Mouse (Mus musculus) liver, embryonic 12.5 days (tissue): Measurements from ENCODE around the gene Dusp28. TPM values are rescaled to one million over a fixed set of nuclear protein-coding genes. Genes with fewer than 3 reads are reported as not detected.
A peak's percentile ranks its signal among the peaks of the same experiment; 100 is the strongest.

Experiments used
- ATAC-seq: fragments of 200-750 bp; cut with Nextera tagmentation; 2 replicates; pipeline ENCODE4 v1.8.0; 2017; ENCODE audit warnings: moderate number of reproducible peaks, mild to moderate bottlenecking, moderate library complexity
- H3K27ac ChIP-seq: fragments of 300-500 bp; sonication (generic); 2 replicates; pipeline ENCODE4 v1.5.1; 2016; ENCODE audit warnings: mild to moderate bottlenecking
- H3K27me3 ChIP-seq: fragments of 300-500 bp; sonication (generic); replicated peaks from 2 replicates; pipeline ENCODE4 v1.6.1; 2016; ENCODE audit warnings: mild to moderate bottlenecking, moderate library complexity
- H3K36me3 ChIP-seq: fragments of 300-500 bp; sonication (generic); 2 replicates; pipeline ENCODE4 v1.6.1; 2016; ENCODE audit warnings: mild to moderate bottlenecking, moderate library complexity
- H3K4me1 ChIP-seq: fragments of 300-500 bp; sonication (generic); 2 replicates; pipeline ENCODE4 v1.6.1; 2016
- H3K4me2 ChIP-seq: fragments of 300-500 bp; sonication (generic); 2 replicates; pipeline ENCODE4 v1.6.1; 2016; ENCODE audit warnings: mild to moderate bottlenecking, moderate library complexity
- H3K4me3 ChIP-seq: fragments of 300-500 bp; sonication (generic); 2 replicates; pipeline ENCODE4 v1.5.1; 2016; ENCODE audit warnings: mild to moderate bottlenecking, moderate library complexity
- H3K9ac ChIP-seq: fragments of 300-500 bp; sonication (generic); 2 replicates; pipeline ENCODE4 v1.6.1; 2016; ENCODE audit warnings: mild to moderate bottlenecking, moderate library complexity
- H3K9me3 ChIP-seq: fragments of 300-500 bp; sonication (generic); replicated peaks from 2 replicates; pipeline ENCODE4 v1.6.1; 2016; ENCODE audit warnings: mild to moderate bottlenecking, moderate library complexity
- WGBS: fragments of 180-500 bp; shearing (Covaris S2); methylation state at CpG from one replicate; pipeline ENCODE4 v1.1.7; 2016; ENCODE audit not compliant: insufficient replicate concordance; 5-methylcytosine and 5-hydroxymethylcytosine counted together
- polyA plus RNA-seq: library from polyadenylated mRNA; unstranded; fragments of >200 nt; fragmentation: Nextera tagmentation; extraction: Ambion mirVana; gene quantifications from 2 replicates; pipeline ENCODE4 v1.2.1, GENCODE M21; 2016

The Dusp28 gene
- polyA plus RNA-seq: 7.2 and 7.7 TPM in 2 replicates

- Histone ChIP-seq H3K27me3 (peaks cover 22% of the 10 kb centered on the region), H3K9me3 (no peaks in the 10 kb centered on the region), H3K27ac (peak within 1 kb of the TSS; percentile 89), H3K4me2 (peak within 1 kb of the TSS; percentile 91), H3K4me1 (peaks cover 54% of the 10 kb centered on the region), H3K4me3 (peak within 1 kb of the TSS; percentile 80), H3K36me3 (no peaks in the 10 kb centered on the region), H3K9ac (peak within 1 kb of the TSS; percentile 80)
- ATAC-seq: peak; percentile 91
- 1% methylated on average over 81 of the region's 81 CpGs for WGBS
These were observed at the start of gene Dusp28 for GRCm38 (mm10) chr1:92906779-92907631. Gene Dusp28, plus strand, starts transcription at chr1:92906981.

DNA sequence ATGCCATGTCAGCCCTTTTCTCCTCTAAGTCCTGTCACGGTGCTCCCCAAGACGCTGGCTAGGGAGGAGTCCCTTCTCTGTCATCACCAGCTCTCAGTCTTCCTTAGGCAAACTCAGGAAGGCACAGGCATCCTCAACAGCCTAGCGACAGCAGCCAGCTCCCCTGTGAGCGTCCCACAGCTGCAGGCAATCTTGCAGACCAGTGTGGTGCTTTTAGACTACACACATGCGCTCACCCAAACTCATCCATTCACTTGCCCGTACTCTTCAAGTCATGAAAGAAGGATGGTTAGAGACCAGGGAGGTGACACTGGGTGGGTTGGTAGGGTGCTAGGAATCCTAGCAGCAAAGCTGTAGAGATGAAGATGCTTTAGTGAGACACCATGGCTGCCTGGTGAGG, 45.3 kb upstream of the Dusp28 start:
- no peaks in the 10 kb centered on the region for H3K9me3 ChIP-seq
- H3K4me2 ChIP-seq: no peak overlapping the region
- H3K27ac ChIP-seq: no peak overlapping the region
- H3K27me3 ChIP-seq: 0 out of 2 replicates have a peak, but pooled peaks cover 4% of the 10 kb centered on the region
- no peaks in the 10 kb centered on the region for H3K4me1 ChIP-seq
- no peak for ATAC-seq
- 0 out of 2 replicates have a peak, but pooled peaks cover 3% of the 10 kb centered on the region for H3K36me3 ChIP-seq
- no peak overlapping the region for H3K4me3 ChIP-seq
- 63% methylated on average over 6 of the region's 6 CpGs for WGBS
- no peak overlapping the region for H3K9ac ChIP-seq

DNA sequence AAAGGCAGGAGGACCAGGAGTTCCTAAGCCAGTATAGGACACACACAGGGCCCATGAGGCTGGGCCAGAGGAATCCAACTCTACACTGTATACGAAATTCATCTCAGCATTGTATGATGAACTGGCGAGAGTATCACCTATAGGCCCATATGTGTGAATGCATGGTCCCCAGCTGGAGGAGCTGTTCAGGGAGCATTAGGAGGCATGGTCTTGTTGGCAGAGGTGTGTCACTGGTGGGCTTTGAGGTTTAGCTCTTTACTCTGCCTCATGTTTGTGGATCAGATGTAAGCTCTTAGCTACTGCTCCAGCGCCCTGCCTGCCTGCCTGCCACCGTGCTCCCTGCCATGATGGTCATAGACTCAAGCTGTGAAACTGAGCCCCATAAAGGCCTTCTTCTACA, 43.5 kb upstream of the Dusp28 start:
- H3K9ac ChIP-seq: no peak overlapping the region
- WGBS: 64% methylated on average over 4 of the region's 4 CpGs
- ATAC-seq: no peak

DNA sequence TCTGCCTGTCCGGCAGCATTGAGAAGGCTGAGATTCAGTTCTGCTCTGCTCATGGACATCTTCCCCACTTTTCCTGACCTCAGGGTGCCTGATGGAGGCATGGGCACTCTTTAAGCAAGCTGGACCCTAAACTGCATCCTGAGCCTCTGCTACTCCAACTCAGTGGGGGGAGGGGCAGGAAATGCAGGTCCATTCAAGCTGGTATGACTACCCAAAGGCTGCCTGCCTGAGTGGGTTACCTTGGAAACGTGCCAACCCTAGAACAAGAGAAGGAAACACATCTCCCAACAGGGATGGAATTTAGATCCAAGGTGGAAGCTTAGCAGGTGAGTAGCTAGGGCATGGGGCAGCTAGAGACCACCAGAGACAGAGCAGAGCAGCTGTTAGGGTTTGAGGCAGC, 40.6 kb upstream of the Dusp28 start:
- Histone ChIP-seq H3K27me3 (0 out of 2 replicates have a peak, but pooled peaks cover 4% of the 10 kb centered on the region), H3K9me3 (no peaks in the 10 kb centered on the region), H3K4me2 (no peak overlapping the region), H3K4me1 (no peaks in the 10 kb centered on the region), H3K9ac (no peak overlapping the region), H3K4me3 (no peak overlapping the region), H3K36me3 (no peaks in the 10 kb centered on the region), H3K27ac (no peak overlapping the region)
- 58% methylated on average over 2 of the region's 2 CpGs for WGBS
- no peak for ATAC-seq

More for the DNA sequence above, 43.5 kb upstream of the Dusp28 start:
- Histone ChIP-seq H3K4me1 (no peaks in the 10 kb centered on the region), H3K9me3 (no peaks in the 10 kb centered on the region), H3K27ac (no peak overlapping the region), H3K27me3 (0 out of 2 replicates have a peak, but pooled peaks cover 4% of the 10 kb centered on the region), H3K4me3 (no peak overlapping the region), H3K36me3 (no peaks in the 10 kb centered on the region), H3K4me2 (no peak overlapping the region)

DNA sequence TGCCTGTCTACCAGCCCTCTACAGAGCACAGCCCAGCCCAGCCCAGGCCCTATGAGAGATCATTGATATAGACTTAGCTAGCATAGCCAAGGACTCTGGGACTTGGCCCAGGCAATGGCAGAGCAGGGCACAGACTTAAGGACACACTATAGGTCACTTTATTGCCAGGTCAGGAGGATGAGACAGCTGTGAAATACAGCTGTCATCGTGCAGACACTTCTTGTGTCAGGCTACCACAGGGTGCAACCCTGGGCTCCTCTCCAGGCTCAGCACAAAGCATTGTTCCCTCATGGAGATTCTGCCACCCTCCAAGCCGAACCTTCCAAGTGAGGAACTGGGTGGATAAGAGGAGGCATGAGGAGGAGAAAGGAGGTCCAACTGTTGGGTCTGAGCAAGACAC, 36.8 kb upstream of the Dusp28 start:
- Histone ChIP-seq H3K4me1 (no peaks in the 10 kb centered on the region), H3K4me3 (no peak overlapping the region), H3K36me3 (no peaks in the 10 kb centered on the region), H3K27me3 (no peaks in the 10 kb centered on the region), H3K9ac (no peak overlapping the region), H3K9me3 (no peaks in the 10 kb centered on the region), H3K4me2 (no peak overlapping the region), H3K27ac (no peak overlapping the region)
- no peak for ATAC-seq
- WGBS: 53% methylated on average over 2 of the region's 2 CpGs

- H3K4me3 ChIP-seq: no peak overlapping the region
- no peaks in the 10 kb centered on the region for H3K27me3 ChIP-seq
- H3K36me3 ChIP-seq: no peaks in the 10 kb centered on the region
- no peak overlapping the region for H3K9ac ChIP-seq
- no peak overlapping the region for H3K4me2 ChIP-seq
- no peaks in the 10 kb centered on the region for H3K9me3 ChIP-seq
- no peak for ATAC-seq
- WGBS: 79% methylated on average over 7 of the region's 7 CpGs
- no peak overlapping the region for H3K27ac ChIP-seq
- H3K4me1 ChIP-seq: no peaks in the 10 kb centered on the region
These were observed 34.1 kb upstream of the Dusp28 start for GRCm38 (mm10) chr1:92872666-92873065.

GRCm38 (mm10) chr1:92874011-92874410, 32.8 kb upstream of the Dusp28 start:
- H3K27ac ChIP-seq: no peak overlapping the region
- WGBS: 67% methylated on average over 3 of the region's 3 CpGs
- no peaks in the 10 kb centered on the region for H3K36me3 ChIP-seq
- H3K27me3 ChIP-seq: no peaks in the 10 kb centered on the region
- no peaks in the 10 kb centered on the region for H3K4me1 ChIP-seq
- no peaks in the 10 kb centered on the region for H3K9me3 ChIP-seq
- no peak overlapping the region for H3K4me3 ChIP-seq
- H3K9ac ChIP-seq: no peak overlapping the region
- no peak for ATAC-seq
- H3K4me2 ChIP-seq: no peak overlapping the region

- H3K27me3 ChIP-seq: no peaks in the 10 kb centered on the region
- H3K36me3 ChIP-seq: no peaks in the 10 kb centered on the region
- H3K9me3 ChIP-seq: no peaks in the 10 kb centered on the region
- WGBS: 62% methylated on average over 8 of the region's 8 CpGs
- no peak overlapping the region for H3K4me2 ChIP-seq
- H3K27ac ChIP-seq: no peak overlapping the region
- ATAC-seq: no peak
- H3K4me3 ChIP-seq: no peak overlapping the region
- H3K4me1 ChIP-seq: no peaks in the 10 kb centered on the region
- H3K9ac ChIP-seq: no peak overlapping the region
These were observed 31.2 kb upstream of the Dusp28 start for GRCm38 (mm10) chr1:92875360-92876111.

- H3K9me3 ChIP-seq: no peaks in the 10 kb centered on the region
These were observed 29.3 kb upstream of the Dusp28 start for GRCm38 (mm10) chr1:92877431-92877978.

GRCm38 (mm10) chr1:92878066-92878741, 28.6 kb upstream of the Dusp28 start:
- Histone ChIP-seq H3K27me3 (no peaks in the 10 kb centered on the region; the same call in 1 of the 2 replicates), H3K36me3 (no peaks in the 10 kb centered on the region), H3K9me3 (no peaks in the 10 kb centered on the region), H3K4me2 (no peak overlapping the region), H3K4me1 (no peaks in the 10 kb centered on the region), H3K4me3 (no peak overlapping the region), H3K27ac (no peak overlapping the region), H3K9ac (no peak overlapping the region)
- no peak for ATAC-seq
- 60% methylated on average over 13 of the region's 13 CpGs for WGBS

More at GRCm38 (mm10) chr1:92877431-92877978, 29.3 kb upstream of the Dusp28 start:
- no peak overlapping the region for H3K4me2 ChIP-seq
- H3K4me1 ChIP-seq: no peaks in the 10 kb centered on the region
- no peak overlapping the region for H3K9ac ChIP-seq
- no peak overlapping the region for H3K4me3 ChIP-seq
- ATAC-seq: no peak
- no peak overlapping the region for H3K27ac ChIP-seq
- no peaks in the 10 kb centered on the region for H3K36me3 ChIP-seq
- H3K27me3 ChIP-seq: no peaks in the 10 kb centered on the region; the same call in 1 of the 2 replicates
- WGBS: 63% methylated on average over 12 of the region's 12 CpGs

DNA sequence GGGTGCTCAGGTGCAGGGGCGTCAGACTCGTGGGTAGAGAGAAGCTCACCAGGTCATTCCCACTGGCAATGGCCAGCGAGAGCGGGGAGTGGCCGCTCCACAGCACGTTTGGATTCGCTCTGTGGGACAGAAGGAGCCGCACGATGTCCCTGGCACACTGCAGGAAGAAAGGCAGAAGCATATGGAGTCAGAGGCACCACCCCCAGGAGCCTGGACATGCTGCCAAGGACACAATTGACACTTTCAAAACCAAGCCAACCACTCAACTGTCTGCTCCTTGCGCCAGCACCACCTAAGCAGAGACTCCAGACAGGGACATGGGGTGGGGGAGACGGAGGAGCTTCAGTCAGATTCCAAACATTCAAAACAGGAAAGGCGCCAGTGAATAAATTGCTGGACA, 27.5 kb upstream of the Dusp28 start:
- 75% methylated on average over 12 of the region's 12 CpGs for WGBS
- no peak overlapping the region for H3K9ac ChIP-seq
- no peak overlapping the region for H3K27ac ChIP-seq
- H3K9me3 ChIP-seq: no peaks in the 10 kb centered on the region
- H3K36me3 ChIP-seq: no peaks in the 10 kb centered on the region
- no peak for ATAC-seq
- no peak overlapping the region for H3K4me2 ChIP-seq
- no peaks in the 10 kb centered on the region for H3K4me1 ChIP-seq
- H3K4me3 ChIP-seq: no peak overlapping the region
- no peaks in the 10 kb centered on the region; the same call in 1 of the 2 replicates for H3K27me3 ChIP-seq
